Mouse (Mus musculus): ENCODE results near the gene Gm45062. TPM values are rescaled to one million over a fixed set of nuclear protein-coding genes. Genes with fewer than 3 reads are reported as not detected.

Gene Gm45062
- polyA plus RNA-seq, 1 experiment from 2014 or later, result 11.4 TPM

- H3K27me3 ChIP-seq, result no peaks in the 10 kb centered on the region
- H3K27ac ChIP-seq, result no peak overlapping the region
- no peaks in the 10 kb centered on the region for H3K36me3 ChIP-seq
- ATAC-seq (replicated peaks; ENCODE audit: low FRiP score), result no peak
- no peak overlapping the region for H3K4me3 ChIP-seq (replicated peaks)
- peaks cover 5% of the 10 kb centered on the region for H3K4me1 ChIP-seq
- WGBS, result 67% methylated on average over 2 of the region's 2 CpGs
- H3K4me2 ChIP-seq, result no peak overlapping the region
- H3K9me3 ChIP-seq (replicated peaks), result no peaks in the 10 kb centered on the region
- H3K9ac ChIP-seq, result no peak overlapping the region
These were observed 99.0 kb downstream of the Gm45062 start for GRCm38 (mm10) chr6:8358232-8358631.

- peaks cover under 1% of the 10 kb centered on the region; the same call in 1 of the 2 replicates for H3K4me1 ChIP-seq
- H3K9me3 ChIP-seq (replicated peaks), result no peaks in the 10 kb centered on the region
- H3K4me2 ChIP-seq, result no peak overlapping the region
- H3K27me3 ChIP-seq, result no peaks in the 10 kb centered on the region
- H3K36me3 ChIP-seq, result no peaks in the 10 kb centered on the region
- ATAC-seq (replicated peaks; ENCODE audit: low FRiP score), result no peak
- H3K27ac ChIP-seq, result no peak overlapping the region
- H3K4me3 ChIP-seq (replicated peaks), result no peak overlapping the region
- WGBS, result 83% methylated on average over 2 of the region's 2 CpGs
- no peak overlapping the region for H3K9ac ChIP-seq
These were observed 99.5 kb downstream of the Gm45062 start for GRCm38 (mm10) chr6:8358782-8359181.

GRCm38 (mm10) chr6:8360805-8361204 is 101.6 kb downstream of the Gm45062 start:
- Histone ChIP-seq H3K9ac (no peak overlapping the region), H3K27ac (no peak overlapping the region), H3K4me2 (no peak overlapping the region), H3K4me1 (peaks cover 6% of the 10 kb centered on the region; the same call in 1 of the 2 replicates), H3K9me3 (replicated peaks) (no peaks in the 10 kb centered on the region), H3K36me3 (no peaks in the 10 kb centered on the region), H3K4me3 (replicated peaks) (no peak overlapping the region), H3K27me3 (no peaks in the 10 kb centered on the region)
- ATAC-seq (replicated peaks; ENCODE audit: low FRiP score), result no peak
- 81% methylated on average over 7 of the region's 7 CpGs for WGBS

- ATAC-seq (replicated peaks; ENCODE audit: low FRiP score), result peak; percentile 73
- H3K4me3 ChIP-seq (replicated peaks), result no peak overlapping the region
- WGBS, result 56% methylated on average over 12 of the region's 12 CpGs
These were observed 104.9 kb downstream of the Gm45062 start for GRCm38 (mm10) chr6:8364033-8364756.

GRCm38 (mm10) chr6:8364757-8365150 is 105.5 kb downstream of the Gm45062 start:
- no peak for ATAC-seq (replicated peaks; ENCODE audit: low FRiP score)
- Histone ChIP-seq H3K4me1 (peaks cover 6% of the 10 kb centered on the region; the same call in 1 of the 2 replicates), H3K4me3 (replicated peaks) (no peak overlapping the region), H3K4me2 (no peak overlapping the region), H3K27me3 (no peaks in the 10 kb centered on the region), H3K36me3 (no peaks in the 10 kb centered on the region), H3K27ac (no peak overlapping the region), H3K9me3 (replicated peaks) (no peaks in the 10 kb centered on the region), H3K9ac (no peak overlapping the region)
- 81% methylated on average over 11 of the region's 11 CpGs for WGBS

More at GRCm38 (mm10) chr6:8364033-8364756, 104.9 kb downstream of the Gm45062 start:
- H3K4me1 ChIP-seq, result peaks cover 6% of the 10 kb centered on the region; the same call in 1 of the 2 replicates
- H3K9me3 ChIP-seq (replicated peaks), result no peaks in the 10 kb centered on the region
- H3K27ac ChIP-seq, result no peak overlapping the region
- no peaks in the 10 kb centered on the region for H3K36me3 ChIP-seq
- H3K9ac ChIP-seq, result no peak overlapping the region
- no peaks in the 10 kb centered on the region for H3K27me3 ChIP-seq
- H3K4me2 ChIP-seq, result no peak overlapping the region

- Histone ChIP-seq H3K27ac (no peak overlapping the region), H3K36me3 (no peaks in the 10 kb centered on the region), H3K4me1 (peaks cover 8% of the 10 kb centered on the region; the same call in 1 of the 2 replicates), H3K9ac (no peak overlapping the region), H3K27me3 (no peaks in the 10 kb centered on the region), H3K4me2 (no peak overlapping the region), H3K4me3 (replicated peaks) (no peak overlapping the region), H3K9me3 (replicated peaks) (no peaks in the 10 kb centered on the region)
- WGBS, result 97% methylated on average over 4 of the region's 4 CpGs
- ATAC-seq (replicated peaks; ENCODE audit: low FRiP score), result no peak
These were observed 108.4 kb downstream of the Gm45062 start for GRCm38 (mm10) chr6:8367675-8368074.

- ATAC-seq (replicated peaks; ENCODE audit: low FRiP score), result no peak
- Histone ChIP-seq H3K4me3 (replicated peaks) (no peak overlapping the region), H3K36me3 (no peaks in the 10 kb centered on the region), H3K27me3 (no peaks in the 10 kb centered on the region), H3K4me1 (peaks cover 8% of the 10 kb centered on the region; the same call in 1 of the 2 replicates), H3K9me3 (replicated peaks) (no peaks in the 10 kb centered on the region), H3K4me2 (no peak overlapping the region), H3K27ac (no peak overlapping the region), H3K9ac (no peak overlapping the region)
- 78% methylated on average over 2 of the region's 2 CpGs for WGBS
These were observed 109.1 kb downstream of the Gm45062 start for GRCm38 (mm10) chr6:8368198-8368864.

- Histone ChIP-seq H3K9me3 (replicated peaks) (no peaks in the 10 kb centered on the region), H3K9ac (no peak overlapping the region), H3K4me3 (replicated peaks) (no peak overlapping the region), H3K4me1 (0 out of 2 replicates have a peak, but pooled peaks cover 5% of the 10 kb centered on the region), H3K4me2 (no peak overlapping the region), H3K27ac (no peak overlapping the region), H3K27me3 (no peaks in the 10 kb centered on the region), H3K36me3 (no peaks in the 10 kb centered on the region)
- peak; percentile 71; the same call in 1 of the 2 replicates for ATAC-seq (replicated peaks; ENCODE audit: low FRiP score)
- 73% methylated on average over 3 of the region's 3 CpGs for WGBS
These were observed 111.4 kb downstream of the Gm45062 start for GRCm38 (mm10) chr6:8370624-8371023.

- 68% methylated on average over 2 of the region's 2 CpGs for WGBS
- no peak overlapping the region for H3K4me2 ChIP-seq
- no peak overlapping the region for H3K27ac ChIP-seq
- H3K4me1 ChIP-seq, result 0 out of 2 replicates have a peak, but pooled peaks cover 5% of the 10 kb centered on the region
- peaks cover 3% of the 10 kb centered on the region; the same call in 1 of the 2 replicates for H3K36me3 ChIP-seq
- no peak overlapping the region for H3K9ac ChIP-seq
- H3K4me3 ChIP-seq (replicated peaks), result no peak overlapping the region
- no peak for ATAC-seq (replicated peaks; ENCODE audit: low FRiP score)
- H3K9me3 ChIP-seq (replicated peaks), result no peaks in the 10 kb centered on the region
- H3K27me3 ChIP-seq, result no peaks in the 10 kb centered on the region
These were observed 113.8 kb downstream of the Gm45062 start for GRCm38 (mm10) chr6:8373051-8373450.

- no peaks in the 10 kb centered on the region for H3K27me3 ChIP-seq
These were observed 114.6 kb downstream of the Gm45062 start for GRCm38 (mm10) chr6:8373851-8374250.

GRCm38 (mm10) chr6:8374290-8374689 is 115.0 kb downstream of the Gm45062 start:
- no peaks in the 10 kb centered on the region for H3K9me3 ChIP-seq (replicated peaks)
- peaks cover 3% of the 10 kb centered on the region; the same call in 1 of the 2 replicates for H3K36me3 ChIP-seq
- ATAC-seq (replicated peaks; ENCODE audit: low FRiP score), result no peak
- no peak overlapping the region for H3K27ac ChIP-seq
- H3K4me3 ChIP-seq (replicated peaks), result no peak overlapping the region
- no peaks in the 10 kb centered on the region for H3K27me3 ChIP-seq
- H3K9ac ChIP-seq, result no peak overlapping the region
- H3K4me1 ChIP-seq, result 0 out of 2 replicates have a peak, but pooled peaks cover 5% of the 10 kb centered on the region
- no peak overlapping the region for H3K4me2 ChIP-seq
- WGBS, result 63% methylated on average over 6 of the region's 6 CpGs

More at GRCm38 (mm10) chr6:8373851-8374250, 114.6 kb downstream of the Gm45062 start:
- no peaks in the 10 kb centered on the region for H3K9me3 ChIP-seq (replicated peaks)
- H3K27ac ChIP-seq, result no peak overlapping the region
- no peak for ATAC-seq (replicated peaks; ENCODE audit: low FRiP score)
- WGBS, result 54% methylated on average over 8 of the region's 8 CpGs
- H3K36me3 ChIP-seq, result peaks cover 3% of the 10 kb centered on the region; the same call in 1 of the 2 replicates
- 0 out of 2 replicates have a peak overlapping the region, but pooled peaks have one; percentile 21 for H3K4me2 ChIP-seq
- H3K4me1 ChIP-seq, result 0 out of 2 replicates have a peak, but pooled peaks cover 5% of the 10 kb centered on the region
- H3K9ac ChIP-seq, result no peak overlapping the region
- no peak overlapping the region for H3K4me3 ChIP-seq (replicated peaks)

GRCm38 (mm10) chr6:8374712-8375111 is 115.5 kb downstream of the Gm45062 start:
- Histone ChIP-seq H3K9ac (no peak overlapping the region), H3K9me3 (replicated peaks) (no peaks in the 10 kb centered on the region), H3K36me3 (peaks cover 3% of the 10 kb centered on the region; the same call in 1 of the 2 replicates), H3K4me1 (0 out of 2 replicates have a peak, but pooled peaks cover 5% of the 10 kb centered on the region), H3K27ac (no peak overlapping the region), H3K27me3 (no peaks in the 10 kb centered on the region), H3K4me3 (replicated peaks) (no peak overlapping the region), H3K4me2 (no peak overlapping the region)
- WGBS, result 94% methylated on average over 4 of the region's 4 CpGs
- ATAC-seq (replicated peaks; ENCODE audit: low FRiP score), result no peak

Measured in kidney, embryonic 15.5 days (tissue).